Mouse (Mus musculus) limb, embryonic 13.5 days (tissue): Measurements from ENCODE around the gene Myh13. TPM values are rescaled to one million over a fixed set of nuclear protein-coding genes. Genes with fewer than 3 reads are reported as not detected.

Experiments used
- ATAC-seq: fragments of 200-750 bp; cut with Nextera tagmentation; 2 replicates; pipeline ENCODE4 v1.8.0; 2017; ENCODE audit warnings: low read depth, moderate number of reproducible peaks, moderate TSS enrichment; ENCODE audit not compliant: low FRiP score
- H3K27ac ChIP-seq: fragments of 300-500 bp; sonication (generic); 2 replicates; pipeline ENCODE4 v1.5.1; 2015; ENCODE audit warnings: inconsistent platforms, mild to moderate bottlenecking, moderate library complexity
- H3K27me3 ChIP-seq: fragments of 300-500 bp; sonication (generic); 2 replicates; pipeline ENCODE4 v1.6.1; 2015; ENCODE audit warnings: mild to moderate bottlenecking, inconsistent platforms
- H3K36me3 ChIP-seq: fragments of 300-500 bp; sonication (generic); 2 replicates; pipeline ENCODE4 v1.6.1; 2015; ENCODE audit warnings: inconsistent platforms, mild to moderate bottlenecking, moderate library complexity
- H3K4me1 ChIP-seq: fragments of 300-500 bp; sonication (generic); 2 replicates; pipeline ENCODE4 v1.6.1; 2015; ENCODE audit warnings: inconsistent platforms
- H3K4me2 ChIP-seq: fragments of 300-500 bp; sonication (generic); replicated peaks from 2 replicates; pipeline ENCODE4 v1.6.1; 2015; ENCODE audit warnings: inconsistent platforms, mild to moderate bottlenecking, moderate library complexity
- H3K4me3 ChIP-seq: fragments of 300-500 bp; sonication (generic); 2 replicates; pipeline ENCODE4 v1.5.1; 2015; ENCODE audit warnings: moderate library complexity, mild to moderate bottlenecking, inconsistent platforms
- H3K9ac ChIP-seq: fragments of 300-500 bp; sonication (generic); 2 replicates; pipeline ENCODE4 v1.6.1; 2015; ENCODE audit warnings: mild to moderate bottlenecking, inconsistent platforms
- H3K9me3 ChIP-seq: fragments of 300-500 bp; sonication (generic); 2 replicates; pipeline ENCODE4 v1.6.1; 2016; ENCODE audit warnings: inconsistent platforms
- WGBS: fragments of 180-500 bp; shearing (Covaris S2); methylation state at CpG from one replicate; pipeline ENCODE4 v1.1.7; 2015; 5-methylcytosine and 5-hydroxymethylcytosine counted together
- polyA plus RNA-seq: library from polyadenylated mRNA; unstranded; fragments of >200 nt; fragmentation: Nextera tagmentation; extraction: Ambion mirVana; gene quantifications from 2 replicates; pipeline ENCODE4 v1.2.1, GENCODE M21; 2015

The Myh13 gene
- polyA plus RNA-seq, 1 experiment from 2014 or later: 0.38 TPM

- Histone ChIP-seq H3K4me3 (no peak overlapping the region), H3K4me1 (no peaks in the 10 kb centered on the region), H3K27ac (no peak overlapping the region), H3K9ac (no peak overlapping the region), H3K9me3 (no peaks in the 10 kb centered on the region), H3K4me2 (no peak overlapping the region), H3K27me3 (0 out of 2 replicates have a peak, but pooled peaks cover 2% of the 10 kb centered on the region), H3K36me3 (no peaks in the 10 kb centered on the region)
- WGBS: 73% methylated on average over 6 of the region's 6 CpGs
- ATAC-seq: no peak
Measured at GRCm38 (mm10) chr11:67414346-67414940, 93.0 kb downstream of the Myh13 start.

Other genes starting within 250 kb of the Myh13 start
- 85.0 and 101 TPM in 2 replicates for gene Myh3, start 243.4 kb upstream of the Myh13 start, polyA plus RNA-seq
- gene Myh2, start 150.6 kb upstream of the Myh13 start, polyA plus RNA-seq: 0.11 and 0.15 TPM in 2 replicates
- 1.6 and 2.1 TPM in 2 replicates for gene Myh1, start 121.6 kb upstream of the Myh13 start, polyA plus RNA-seq
- gene Myh4, start 83.6 kb upstream of the Myh13 start, polyA plus RNA-seq: 0.20 and 0.23 TPM in 2 replicates
- 23.9 and 27.5 TPM in 2 replicates for gene Myh8, start 44.5 kb upstream of the Myh13 start, polyA plus RNA-seq
- gene Gas7, start 133.8 kb downstream of the Myh13 start, polyA plus RNA-seq: 9.8 and 11.7 TPM in 2 replicates